In genomic region chr4:34560971-34561370, GRCm38 (mm10) we compare ENCODE assay signal across 9 mouse cellular contexts. TPM values are rescaled to one million over a fixed set of nuclear protein-coding genes. Genes with fewer than 3 reads are reported as not detected.
DNase-seq lines count a peak whose midpoint lies in the region; ATAC-seq lines count a peak whose summit lies in the region.
"Had no signal": no experiment of that assay in that cellular context is flagged by ENCODE, and none has a peak within 500 bp of the region (broad histone marks: within the 10 kb centered on the region; RNA-seq: fewer than 3 reads in every experiment).

No protein-coding gene starts in this region.

- peaks cover 5% of the 10 kb centered on the region; the same call in 1 of the 2 replicates for H3K4me1 ChIP-seq in neural tube, embryonic 11.5 days (ENCODE audit: control insufficient read depth, insufficient read depth, low read length)

- no peaks in the 10 kb centered on the region for H3K9me3 ChIP-seq in neural tube, embryonic 11.5 days (ENCODE audit: control insufficient read depth, low read length)
- H3K9me3 ChIP-seq: limb, embryonic 13.5 days had no signal

- H3K4me3 ChIP-seq in neural tube, embryonic 11.5 days (ENCODE audit: low read depth, low read length), result no peak overlapping the region
- H3K4me3 ChIP-seq: limb, embryonic 13.5 days had no signal

- peak; percentile 55 for DNase-seq in cerebellum, adult 9-10 months
- peak; percentile 72 for DNase-seq in CD4-positive helper T cell, adult 2 months (ENCODE audit: low read depth, low spot score)
- DNase-seq in embryo, embryonic 10.5 days (ENCODE audit: low spot score), result peak; percentile 74
- DNase-seq in kidney, postnatal 4 days, result peak; percentile 54 to 65
- DNase-seq in neural tube, embryonic 11.5 days (ENCODE audit: low spot score), result peak; percentile 46
- no peak for DNase-seq in ovary, postnatal 14 days (ENCODE audit: low spot score)
- no peak for DNase-seq in gastrocnemius, postnatal 25 days

- no peak overlapping the region for H3K4me2 ChIP-seq in neural tube, embryonic 11.5 days (ENCODE audit: low read depth)
- H3K4me2 ChIP-seq: limb, embryonic 13.5 days had no signal

- H3K9ac ChIP-seq in neural tube, embryonic 11.5 days (ENCODE audit: low read length), result no peak overlapping the region
- H3K9ac ChIP-seq: limb, embryonic 13.5 days had no signal

- no peak for ATAC-seq in cerebellum, adult (ENCODE audit: insufficient number of reproducible peaks, low FRiP score, low TSS enrichment)
- ATAC-seq in neural tube, embryonic 11.5 days (ENCODE audit: insufficient read depth, low FRiP score, low TSS enrichment), result no peak

- H3K27me3 ChIP-seq in neural tube, embryonic 11.5 days (ENCODE audit: control insufficient read depth, insufficient read depth, low read length), result no peaks in the 10 kb centered on the region
- H3K27me3 ChIP-seq: limb, embryonic 13.5 days had no signal

- WGBS in neural tube, embryonic 11.5 days, result 57% methylated on average over 4 of the region's 4 CpGs

- no peak overlapping the region for H3K27ac ChIP-seq in neural tube, embryonic 11.5 days (ENCODE audit: low read depth, low read length)
- H3K27ac ChIP-seq: limb, embryonic 13.5 days had no signal

- no peaks in the 10 kb centered on the region for H3K36me3 ChIP-seq in neural tube, embryonic 11.5 days (ENCODE audit: control insufficient read depth, insufficient read depth, low read length)

RNA-seq across cellular contexts. Expression of gene Akirin2, which starts 10.2 kb away (rescaled TPM):
- polyA plus RNA-seq in neural tube, embryonic 11.5 days (2014; fragmentation: Nextera tagmentation; extraction: Ambion mirVana), result 104 and 112 TPM in 2 replicates
- 10 to 100 TPM; 36.7 to 45.4 TPM for total RNA-seq in gastrocnemius, postnatal 25 days (2021)

RNA-seq across cellular contexts. Expression of gene Orc3, which starts 53.8 kb away (rescaled TPM):
- polyA plus RNA-seq in neural tube, embryonic 11.5 days (2014; fragmentation: Nextera tagmentation; extraction: Ambion mirVana), result 109 and 112 TPM in 2 replicates
- total RNA-seq in gastrocnemius, postnatal 25 days (2021), result 10 to 100 TPM; 29.4 to 35.2 TPM

RNA-seq across cellular contexts. Expression of gene Rars2, which starts 53.8 kb away (rescaled TPM):
- polyA plus RNA-seq in neural tube, embryonic 11.5 days (2014; fragmentation: Nextera tagmentation; extraction: Ambion mirVana), result 65.7 and 67.7 TPM in 2 replicates
- 10 to 100 TPM; 14.9 to 16.5 TPM for total RNA-seq in gastrocnemius, postnatal 25 days (2021)

Comparison
In these comparisons a context has a peak if more than half of its experiments do, and no peak if none do; other contexts are left out.
1. DNase-seq: peak in cerebellum, adult 9-10 months (single experiment), CD4-positive helper T cell, adult 2 months (single experiment), embryo, embryonic 10.5 days (single experiment), kidney, postnatal 4 days (2 of 2) and neural tube, embryonic 11.5 days (single experiment); none in ovary, postnatal 14 days (single experiment) and gastrocnemius, postnatal 25 days (single experiment).